ENCODE assay signal across 8 mouse cellular contexts in genomic region chr7:97788190-97788668, GRCm38 (mm10). TPM values are rescaled to one million over a fixed set of nuclear protein-coding genes. Genes with fewer than 3 reads are reported as not detected.
DNase-seq lines count a peak whose midpoint lies in the region; ATAC-seq and TF ChIP-seq lines count a peak whose summit lies in the region.

TSS of gene Pak1 (plus strand) at chr7:97788541.

- H3K27me3 ChIP-seq in C2C12 (ENCODE audit: control insufficient read depth, insufficient read depth, insufficient read length): no peaks in the 10 kb centered on the region
- peaks cover 46% of the 10 kb centered on the region for H3K27me3 ChIP-seq in heart, embryonic 12.5 days (replicated peaks)
- H3K27me3 ChIP-seq in kidney, postnatal 0 days (ENCODE audit: insufficient read depth, low read length): no peaks in the 10 kb centered on the region
- H3K27me3 ChIP-seq in liver, adult 2 months (ENCODE audit: control insufficient read depth, insufficient read depth, low read length): peaks cover 10% of the 10 kb centered on the region
- H3K27me3 ChIP-seq in myocyte (ENCODE audit: control insufficient read depth, insufficient read depth, insufficient read length): no peaks in the 10 kb centered on the region
- peaks cover 2% of the 10 kb centered on the region for H3K27me3 ChIP-seq in splenic B cell, adult 2 months (ENCODE audit: control insufficient read depth, insufficient read depth, low read length, poor library complexity, severe bottlenecking)

- H3K4me3 ChIP-seq in C2C12 (ENCODE audit: insufficient read depth, poor library complexity, severe bottlenecking) (peak within 1 kb of the TSS; percentile 64), myocyte (peak within 1 kb of the TSS; percentile 45)
- peak within 1 kb of the TSS; percentile 61 for H3K4me3 ChIP-seq in embryonic fibroblast, embryonic 13.5 days (ENCODE audit: insufficient read depth, low read length)
- peak within 1 kb of the TSS; percentile 67 for H3K4me3 ChIP-seq in heart, embryonic 12.5 days
- peak within 1 kb of the TSS; percentile 87 for H3K4me3 ChIP-seq in kidney, postnatal 0 days (replicated peaks; ENCODE audit: low read depth, low read length)
- peak within 1 kb of the TSS; percentile 81 for H3K4me3 ChIP-seq in liver, adult 2 months (ENCODE audit: insufficient read depth, low read depth, low read length)

- peak within 1 kb of the TSS; percentile 89 for H3K4me2 ChIP-seq in heart, embryonic 12.5 days
- peak within 1 kb of the TSS; percentile 99 for H3K4me2 ChIP-seq in kidney, postnatal 0 days (ENCODE audit: low read length)
- peak within 1 kb of the TSS; percentile 91 for H3K4me2 ChIP-seq in myocyte (ENCODE audit: low read depth)

- peak; percentile 92 for DNase-seq in brain, adult 2 months (ENCODE audit: low read depth, low spot score)
- DNase-seq in kidney, postnatal 0 days (ENCODE audit: low spot score): peak; percentile 54
- DNase-seq in liver, adult 2 months (ENCODE audit: extremely low read depth, low read depth, low spot score): no peak
- DNase-seq in splenic B cell, adult 2 months (ENCODE audit: low read depth, low spot score): peak; percentile 87

- peak; percentile 88 for ATAC-seq in heart, embryonic 12.5 days (ENCODE audit: insufficient number of reproducible peaks, low FRiP score)
- peak; percentile 92 for ATAC-seq in kidney, postnatal 0 days (replicated peaks; ENCODE audit: low FRiP score, low read depth)

- H3K36me3 ChIP-seq in C2C12 (ENCODE audit: control insufficient read depth, insufficient read depth) (no peaks in the 10 kb centered on the region), myocyte (ENCODE audit: control insufficient read depth, insufficient read depth) (no peaks in the 10 kb centered on the region)
- H3K36me3 ChIP-seq in heart, embryonic 12.5 days: no peaks in the 10 kb centered on the region
- no peaks in the 10 kb centered on the region for H3K36me3 ChIP-seq in kidney, postnatal 0 days (ENCODE audit: insufficient read depth, low read length)
- H3K36me3 ChIP-seq in liver, adult 2 months (ENCODE audit: control insufficient read depth, insufficient read depth, low read length): no peaks in the 10 kb centered on the region
- no peaks in the 10 kb centered on the region for H3K36me3 ChIP-seq in splenic B cell, adult 2 months (ENCODE audit: control insufficient read depth, insufficient read depth, low read length, poor library complexity, severe bottlenecking)

- no peak within 1 kb of the TSS for H3K27ac ChIP-seq in embryonic fibroblast, embryonic 13.5 days (ENCODE audit: insufficient read depth, low read length)
- no peak within 1 kb of the TSS for H3K27ac ChIP-seq in heart, embryonic 12.5 days (ENCODE audit: poor library complexity, severe bottlenecking)
- H3K27ac ChIP-seq in kidney, postnatal 0 days: peak within 1 kb of the TSS; percentile 60; the same call in 1 of the 2 replicates
- no peak within 1 kb of the TSS for H3K27ac ChIP-seq in liver, adult 2 months (replicated peaks; ENCODE audit: insufficient read depth, low read depth, low read length)

- peak; percentile 75 for TF ChIP-seq POLR2A in embryonic fibroblast, embryonic 13.5 days (IDR thresholded peaks at IDR 0.05; ENCODE audit: low read depth, low read length)
- TF ChIP-seq POLR2A in liver, adult 2 months (IDR thresholded peaks at IDR 0.05; ENCODE audit: extremely low read depth, insufficient read depth, low read length): 0 out of 2 replicates have a peak, but pooled peaks have one; percentile 20
- TF ChIP-seq POLR2A in myocyte (IDR thresholded peaks at IDR 0.05; ENCODE audit: insufficient read length, low read depth): peak; percentile 98

- H3K79me2 ChIP-seq in C2C12 (ENCODE audit: control insufficient read depth, insufficient read depth) (peaks cover 36% of the 10 kb centered on the region), myocyte (ENCODE audit: control insufficient read depth, insufficient read depth) (peaks cover 34% of the 10 kb centered on the region)
- no peaks in the 10 kb centered on the region for H3K79me2 ChIP-seq in liver, adult 2 months (ENCODE audit: control insufficient read depth, insufficient read depth, low read length)

- under 1% methylated on average over 46 of the region's 46 CpGs for WGBS in heart, embryonic 12.5 days
- under 1% methylated on average over 31 of the region's 46 CpGs for WGBS in kidney, postnatal 0 days
- WGBS in liver, adult 2 months: 2% methylated on average over 46 of the region's 46 CpGs

- H3K9me3 ChIP-seq in heart, embryonic 12.5 days (replicated peaks): no peaks in the 10 kb centered on the region
- H3K9me3 ChIP-seq in kidney, postnatal 0 days (replicated peaks; ENCODE audit: low read length): no peaks in the 10 kb centered on the region

- peak within 1 kb of the TSS; percentile 93 for H3ac ChIP-seq in C2C12 (ENCODE audit: control insufficient read depth, insufficient read length, low read depth)
- H3ac ChIP-seq in myocyte (ENCODE audit: control insufficient read depth, insufficient read length): peak within 1 kb of the TSS; percentile 58

- H3K4me1 ChIP-seq in embryonic fibroblast, embryonic 13.5 days (ENCODE audit: control insufficient read depth, insufficient read depth, low read length): peaks cover 6% of the 10 kb centered on the region
- no peaks in the 10 kb centered on the region for H3K4me1 ChIP-seq in heart, embryonic 12.5 days (replicated peaks)
- no peaks in the 10 kb centered on the region for H3K4me1 ChIP-seq in kidney, postnatal 0 days (replicated peaks; ENCODE audit: insufficient read depth, low read length)
- H3K4me1 ChIP-seq in liver, adult 2 months (ENCODE audit: control insufficient read depth, insufficient read depth, low read length): peaks cover 2% of the 10 kb centered on the region; the same call in 1 of the 2 replicates

- peak within 1 kb of the TSS; percentile 70 for H3K9ac ChIP-seq in heart, embryonic 12.5 days
- peak within 1 kb of the TSS; percentile 74 for H3K9ac ChIP-seq in kidney, postnatal 0 days (ENCODE audit: low read depth, low read length)
- peak within 1 kb of the TSS; percentile 68 for H3K9ac ChIP-seq in liver, adult 2 months (ENCODE audit: low read depth, low read length)

- peaks cover 17% of the 10 kb centered on the region for H3K79me3 ChIP-seq in C2C12 (ENCODE audit: low read depth)

- TF ChIP-seq CTCF in C2C12 (IDR thresholded peaks at IDR 0.05; ENCODE audit: control insufficient read depth, insufficient read depth, insufficient read length): no peak
- TF ChIP-seq CTCF in embryonic fibroblast, embryonic 13.5 days (IDR thresholded peaks at IDR 0.05; ENCODE audit: borderline replicate concordance, insufficient read depth, low read length): no peak
- no peak for TF ChIP-seq CTCF in kidney, postnatal 0 days (IDR thresholded peaks at IDR 0.05; ENCODE audit: low read depth)
- TF ChIP-seq CTCF in liver, adult 2 months (IDR thresholded peaks at IDR 0.05; ENCODE audit: low read depth, low read length): no peak

TF ChIP-seq in C2C12, 6 proteins besides CTCF, POLR2A, EP300 and RAD21:
- no peak for TF ChIP-seq USF1 (IDR thresholded peaks at IDR 0.05; ENCODE audit: low read depth)
- TF ChIP-seq MYOG (IDR thresholded peaks at IDR 0.05; ENCODE audit: control insufficient read depth, extremely low read depth, insufficient read length): no peak
- no peak for TF ChIP-seq MYOD1 (IDR thresholded peaks at IDR 0.05; ENCODE audit: control insufficient read depth, insufficient read length, low read depth)
- no peak for TF ChIP-seq MAX (IDR thresholded peaks at IDR 0.05)
- TF ChIP-seq FOSL1 (IDR thresholded peaks at IDR 0.05; ENCODE audit: insufficient read depth, low read length, poor library complexity, severe bottlenecking): no peak
- TF ChIP-seq CEBPB (IDR thresholded peaks at IDR 0.05; ENCODE audit: low read depth): no peak

TF ChIP-seq in myocyte, 11 proteins besides CTCF, POLR2A, EP300 and RAD21:
- TF ChIP-seq SRF (IDR thresholded peaks at IDR 0.05; ENCODE audit: control insufficient read depth, insufficient read length, low read depth) (no peak), TCF12 (IDR thresholded peaks at IDR 0.05; ENCODE audit: insufficient read depth, poor library complexity, severe bottlenecking) (no peak), MAX (IDR thresholded peaks at IDR 0.05; ENCODE audit: low read depth) (no peak), POLR2AphosphoS2 (IDR thresholded peaks at IDR 0.05; ENCODE audit: insufficient read length, low read depth) (peak; percentile 97), MYOG (IDR thresholded peaks at IDR 0.05; ENCODE audit: control insufficient read depth in 1 of 3, insufficient read depth in 1 of 3, insufficient read length in 2 of 3, low read depth in 2 of 3) (peak in 1 of 3 experiments; percentile 7), MYOD1 (IDR thresholded peaks at IDR 0.05; ENCODE audit: control insufficient read depth in 1 of 3, insufficient read length in 2 of 3, low read depth in 2 of 3) (peak in 1 of 3 experiments; percentile 56), REST (IDR thresholded peaks at IDR 0.05; ENCODE audit: insufficient read depth, insufficient read length) (no peak), USF1 (IDR thresholded peaks at IDR 0.05; ENCODE audit: low read depth) (no peak), TCF3 (IDR thresholded peaks at IDR 0.05; ENCODE audit: insufficient read length, low read depth) (no peak), CEBPB (IDR thresholded peaks at IDR 0.05; ENCODE audit: insufficient read depth, poor library complexity, severe bottlenecking) (no peak), E2F4 (IDR thresholded peaks at IDR 0.05; ENCODE audit: insufficient read depth) (no peak)

RNA-seq across cellular contexts. Expression of gene Pak1, which starts in this region (rescaled TPM):
- polyA plus RNA-seq in C2C12 (2012; fragmentation: generic; extraction: Trizol): 39.1 TPM
- 30.0 and 33.7 TPM in 2 replicates for polyA plus RNA-seq in embryonic fibroblast, embryonic 13.5 days (2011; ENCODE audit: insufficient read length, low read depth, missing spikeins)
- 5.7 TPM in 2 replicates for polyA plus RNA-seq in heart, embryonic 12.5 days (2016; fragmentation: Nextera tagmentation; extraction: Ambion mirVana)
- 12.4 and 14.6 TPM in 2 replicates for polyA plus RNA-seq in kidney, postnatal 0 days (2015; fragmentation: Nextera tagmentation; extraction: Ambion mirVana)
- total RNA-seq in liver, adult 2 months (2014; rRNA removed): 2.8 and 3.0 TPM in 2 replicates
- 0.73 and 1.2 TPM in 2 replicates for polyA plus RNA-seq in liver, adult 2 months (2012; rRNA removed)
- 33.2 TPM for polyA plus RNA-seq in myocyte (2012; fragmentation: generic; extraction: Trizol)

Comparison
In these comparisons a context has a peak if more than half of its experiments do, and no peak if none do; other contexts are left out.
1. POLR2A ChIP-seq: peak in every context shown above with its lines; median percentile 98 in myocyte; 75 in embryonic fibroblast, embryonic 13.5 days; 20 in liver, adult 2 months.